In the genomic region with DNA sequence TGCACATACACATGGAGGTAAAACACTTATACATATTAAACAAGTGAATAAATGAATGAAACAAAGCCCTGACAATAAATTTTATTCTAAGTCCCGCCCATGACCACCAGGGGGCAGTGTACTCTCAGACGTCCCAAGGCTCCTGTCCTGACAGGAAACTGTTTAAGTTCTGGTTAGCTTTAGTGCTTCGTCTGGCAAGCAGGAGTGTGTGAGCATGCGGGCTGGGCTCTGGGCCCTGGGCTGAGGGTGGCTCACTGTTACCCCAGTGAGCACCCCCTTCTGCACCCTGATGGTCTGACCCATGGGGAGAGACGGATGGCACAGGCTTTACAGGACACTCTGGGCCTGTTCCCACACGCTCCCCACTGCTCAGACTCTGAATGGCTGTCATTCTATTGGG, we compare ENCODE assay signal across 8 mouse cellular contexts. TPM values are rescaled to one million over a fixed set of nuclear protein-coding genes. Genes with fewer than 3 reads are reported as not detected.
DNase-seq lines count a peak whose midpoint lies in the region; TF ChIP-seq lines count a peak whose summit lies in the region.

No protein-coding gene starts in this region.

- no peak for TF ChIP-seq POLR2A in lung, adult 2 months (IDR thresholded peaks at IDR 0.05; ENCODE audit: borderline replicate concordance, extremely low read depth, low read depth, low read length)

- H3K27ac ChIP-seq in gastrocnemius, adult 2 months: no peak overlapping the region

- 31% methylated on average over 6 of the region's 6 CpGs for WGBS in lung, adult 2 months

- intact Hi-C loops in gastrocnemius, adult 2 months (cut with DNase I): loop anchor here (1.0 to 10.0 kb wide), 5 partner anchors 124 to 496 kb away; a partner anchor contains a TSS

- no peak overlapping the region for H3K4me3 ChIP-seq in gastrocnemius, adult 2 months
- H3K4me3 ChIP-seq in lung, adult 2 months (replicated peaks; ENCODE audit: extremely low read depth, low read depth, low read length): no peak overlapping the region

- peak; percentile 94 for TF ChIP-seq CTCF in gastrocnemius, adult 2 months (IDR thresholded peaks at IDR 0.05)
- TF ChIP-seq CTCF in lung, adult 2 months (IDR thresholded peaks at IDR 0.05; ENCODE audit: insufficient read depth, low read length): peak; percentile 81

- peak; percentile 63 for DNase-seq in CD4-positive helper T cell, adult 2 months (ENCODE audit: low read depth, low spot score)
- peak; percentile 86 for DNase-seq in MN1 (ENCODE audit: low spot score)
- DNase-seq in cerebellum, postnatal 10 days: peak; percentile 79 to 85
- DNase-seq in gastrocnemius, adult 2 months: peak; percentile 70
- DNase-seq in kidney, postnatal 10 days: peak; percentile 84
- peak; percentile 66 for DNase-seq in lung, adult 2 months
- DNase-seq in retina, postnatal 1 day: peak; percentile 75
- DNase-seq in yolk sac, embryonic 10.5 days (ENCODE audit: low spot score): peak; percentile 31

- H3K4me1 ChIP-seq in lung, adult 2 months (ENCODE audit: control insufficient read depth, insufficient read depth, low read length): 0 out of 2 replicates have a peak, but pooled peaks cover 2% of the 10 kb centered on the region

RNA-seq across cellular contexts. Expression of a gene that starts 12.6 kb away (rescaled TPM):
- 1 to 10 TPM; 2.4 to 3.0 TPM for total RNA-seq in gastrocnemius, adult 2 months (2021)
- polyA plus RNA-seq in lung, adult 2 months (2012; rRNA removed): 11.5 and 12.6 TPM in 2 replicates

Comparison
In these comparisons a context has a peak if more than half of its experiments do, and no peak if none do; other contexts are left out.
1. DNase-seq: peak in every context shown above with its lines; median percentile 86 in MN1; 84 in kidney, postnatal 10 days; 82 in cerebellum, postnatal 10 days; 75 in retina, postnatal 1 day; 70 in gastrocnemius, adult 2 months; 66 in lung, adult 2 months; 63 in CD4-positive helper T cell, adult 2 months; 31 in yolk sac, embryonic 10.5 days.